Mouse (Mus musculus) lung, embryonic 14.5 days (tissue): ENCODE measurements around the gene Ubap1l. TPM values are rescaled to one million over a fixed set of nuclear protein-coding genes. Genes with fewer than 3 reads are reported as not detected.

Experiments
- ATAC-seq: fragments of 200-750 bp; cut with Nextera tagmentation; 2 replicates; pipeline ENCODE4 v1.8.0; 2017; ENCODE audit warnings: mild to moderate bottlenecking, moderate TSS enrichment, moderate library complexity; ENCODE audit not compliant: insufficient read depth
- DNase-seq: peaks from one replicate; pipeline ENCODE4 v3.0.0-alpha.2; 2015
- H3K27ac ChIP-seq: fragments of 300-500 bp; sonication (generic); 2 replicates; pipeline ENCODE4 v1.5.1; 2014; ENCODE audit warnings: low read depth, mild to moderate bottlenecking, moderate library complexity
- H3K27me3 ChIP-seq: fragments of 300-500 bp; sonication (generic); 2 replicates; pipeline ENCODE4 v1.6.1; 2014; ENCODE audit warnings: low read length, control low read depth; ENCODE audit not compliant: insufficient read depth
- H3K36me3 ChIP-seq: fragments of 300-500 bp; sonication (generic); 2 replicates; pipeline ENCODE4 v1.6.1; 2014; ENCODE audit warnings: control low read depth; ENCODE audit not compliant: insufficient read depth
- H3K4me1 ChIP-seq: fragments of 300-500 bp; sonication (generic); 2 replicates; pipeline ENCODE4 v1.6.1; 2014; ENCODE audit warnings: antibody characterized with exemption, control low read depth; ENCODE audit not compliant: insufficient read depth
- H3K4me2 ChIP-seq: fragments of 300-500 bp; sonication (generic); 2 replicates; pipeline ENCODE4 v1.6.1; 2014; ENCODE audit warnings: mild to moderate bottlenecking
- H3K4me3 ChIP-seq: fragments of 300-500 bp; sonication (generic); 2 replicates; pipeline ENCODE4 v1.5.1; 2014; ENCODE audit warnings: low read depth, low read length
- H3K9ac ChIP-seq: fragments of 300-500 bp; sonication (generic); 2 replicates; pipeline ENCODE4 v1.6.1; 2014
- H3K9me3 ChIP-seq: fragments of 300-500 bp; sonication (generic); 2 replicates; pipeline ENCODE4 v1.6.1; 2016; ENCODE audit warnings: low read depth, low read length, control low read depth
- CTCF ChIP-seq: IDR thresholded peaks from 2 replicates; pipeline ENCODE4 v1.5.1; 2016; ENCODE audit warnings: antibody characterized with exemption, low read depth
- WGBS: fragments of 180-500 bp; shearing (Covaris S2); extraction: QIAGEN DNeasy Blood & Tissue Kit; methylation state at CpG from one replicate; pipeline ENCODE4 v1.1.7; 2014; 5-methylcytosine and 5-hydroxymethylcytosine counted together
- polyA plus RNA-seq: library from polyadenylated mRNA; unstranded; fragments of >200 nt; fragmentation: Nextera tagmentation; extraction: Ambion mirVana; gene quantifications from 2 replicates; pipeline ENCODE4 v1.2.1, GENCODE M21; 2014

Ubap1l gene
- polyA plus RNA-seq = 0.24 and 0.61 TPM in 2 replicates

GRCm38 (mm10) chr9:65360641-65361448, at the start of gene Ubap1l:
Ubap1l (plus strand) TSS chr9:65361041.
- peak; percentile 17 for DNase-seq
- no peak for TF ChIP-seq CTCF
- Histone ChIP-seq H3K4me1 (no peaks in the 10 kb centered on the region), H3K9me3 (no peaks in the 10 kb centered on the region), H3K27me3 (no peaks in the 10 kb centered on the region), H3K4me3 (no peak within 1 kb of the TSS), H3K27ac (no peak within 1 kb of the TSS), H3K36me3 (peaks cover 60% of the 10 kb centered on the region), H3K9ac (no peak within 1 kb of the TSS), H3K4me2 (no peak within 1 kb of the TSS)
- no peak for ATAC-seq
- 66% methylated on average over 16 of the region's 16 CpGs for WGBS

DNA sequence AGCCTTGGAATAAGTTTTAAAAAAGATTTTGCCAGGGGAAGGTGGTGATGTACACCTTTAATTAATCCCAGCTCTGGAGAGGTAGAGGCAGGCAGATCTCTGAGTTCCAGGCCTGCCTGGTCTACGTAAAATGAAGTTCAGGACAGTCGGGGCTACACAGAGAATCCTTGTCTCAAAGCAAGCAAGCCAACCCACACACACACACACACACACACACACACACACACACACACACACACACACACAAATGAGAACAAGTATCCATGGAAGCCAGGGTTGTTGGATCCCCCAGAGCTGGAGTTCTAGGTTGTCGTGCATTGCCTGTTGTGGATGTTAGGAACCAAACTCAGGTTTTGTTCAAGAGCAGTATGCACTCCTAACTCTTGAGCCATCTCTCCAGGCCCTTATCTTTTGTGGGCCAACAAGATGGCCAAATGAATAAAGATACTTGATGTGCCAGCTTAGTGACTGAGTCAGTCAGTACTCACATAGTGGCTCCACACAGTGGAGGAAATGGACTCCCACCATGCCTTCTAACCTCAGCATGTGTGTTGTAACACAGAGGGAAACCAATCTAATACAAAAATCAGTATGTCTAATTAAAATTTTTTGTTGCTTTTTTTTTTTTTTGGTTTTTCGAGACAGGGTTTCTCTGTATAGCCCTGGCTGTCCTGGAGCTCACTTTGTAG, 48.0 kb upstream of the Ubap1l start:
- Histone ChIP-seq H3K27ac (no peak overlapping the region), H3K36me3 (peaks cover 68% of the 10 kb centered on the region), H3K9ac (no peak overlapping the region), H3K9me3 (no peaks in the 10 kb centered on the region), H3K4me2 (no peak overlapping the region), H3K4me1 (no peaks in the 10 kb centered on the region), H3K27me3 (no peaks in the 10 kb centered on the region), H3K4me3 (no peak overlapping the region)
- 95% methylated on average over 4 of the region's 4 CpGs for WGBS
- ATAC-seq (no peak), DNase-seq (no peak)
- TF ChIP-seq CTCF = no peak

- H3K9ac ChIP-seq = no peak overlapping the region
- no peaks in the 10 kb centered on the region for H3K27me3 ChIP-seq
- 90% methylated on average over 1 of the region's 1 CpGs for WGBS
- H3K4me3 ChIP-seq = no peak overlapping the region
- H3K4me1 ChIP-seq = no peaks in the 10 kb centered on the region
- DNase-seq = no peak
- TF ChIP-seq CTCF = no peak
- no peak for ATAC-seq
- peaks cover 68% of the 10 kb centered on the region for H3K36me3 ChIP-seq
- H3K4me2 ChIP-seq = no peak overlapping the region
- H3K9me3 ChIP-seq = no peaks in the 10 kb centered on the region
- H3K27ac ChIP-seq = no peak overlapping the region
Measured at GRCm38 (mm10) chr9:65313846-65314245, 47.0 kb upstream of the Ubap1l start.

- Histone ChIP-seq H3K4me2 (no peak overlapping the region), H3K4me3 (no peak overlapping the region), H3K4me1 (no peaks in the 10 kb centered on the region), H3K27me3 (no peaks in the 10 kb centered on the region), H3K9me3 (no peaks in the 10 kb centered on the region), H3K36me3 (peaks cover 67% of the 10 kb centered on the region), H3K27ac (no peak overlapping the region), H3K9ac (no peak overlapping the region)
- no peak for TF ChIP-seq CTCF
- DNase-seq = no peak
- ATAC-seq = no peak
- WGBS = 75% methylated on average over 11 of the region's 11 CpGs
Measured at GRCm38 (mm10) chr9:65322255-65322900, 38.5 kb upstream of the Ubap1l start.

DNA sequence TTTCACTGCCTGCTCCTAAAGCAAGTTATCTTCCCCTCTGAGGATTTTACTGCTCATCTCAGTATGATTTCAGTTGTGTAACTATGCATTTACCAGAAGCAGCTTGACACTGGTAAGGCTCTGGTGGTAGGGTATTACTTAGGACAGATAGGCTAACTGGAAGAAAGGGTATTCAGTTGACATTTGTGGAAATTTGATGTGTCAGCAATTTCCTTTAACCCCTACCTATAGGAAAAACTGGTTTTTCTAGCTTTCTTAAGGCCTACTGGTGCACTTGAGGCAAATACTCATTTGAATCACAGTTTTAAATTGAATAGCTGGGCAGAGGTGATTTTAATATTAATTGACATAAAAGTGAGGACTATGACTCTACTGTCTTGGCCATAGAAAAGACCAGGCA, 34.9 kb upstream of the Ubap1l start:
- Histone ChIP-seq H3K27me3 (no peaks in the 10 kb centered on the region), H3K4me2 (no peak overlapping the region), H3K9ac (no peak overlapping the region), H3K4me3 (no peak overlapping the region), H3K9me3 (no peaks in the 10 kb centered on the region), H3K36me3 (peaks cover 78% of the 10 kb centered on the region), H3K27ac (no peak overlapping the region), H3K4me1 (no peaks in the 10 kb centered on the region)
- ATAC-seq (no peak), DNase-seq (no peak)
- no peak for TF ChIP-seq CTCF

DNA sequence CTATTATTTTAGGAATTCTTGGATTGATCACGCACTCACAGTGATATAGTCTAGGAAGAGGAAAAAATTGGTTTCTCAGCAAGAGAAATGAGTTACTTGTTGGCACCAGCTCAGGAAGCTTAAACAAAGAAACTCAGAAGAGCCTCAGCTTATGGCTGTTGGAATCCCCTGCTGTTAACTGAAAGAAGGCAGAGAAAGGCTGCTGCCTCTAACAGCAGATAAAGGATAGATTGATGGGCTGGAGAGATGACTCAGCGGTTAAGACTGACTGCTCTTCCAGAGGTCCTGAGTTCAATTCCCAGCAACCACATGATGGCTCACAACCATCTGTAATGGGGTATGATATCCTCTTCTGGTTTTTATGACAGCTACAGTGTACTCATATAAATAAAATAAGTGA, 33.5 kb upstream of the Ubap1l start:
- peaks cover 73% of the 10 kb centered on the region for H3K36me3 ChIP-seq
- no peak for ATAC-seq
- H3K27me3 ChIP-seq = no peaks in the 10 kb centered on the region
- H3K4me1 ChIP-seq = no peaks in the 10 kb centered on the region
- H3K4me3 ChIP-seq = no peak overlapping the region
- no peak overlapping the region for H3K9ac ChIP-seq
- no peak for TF ChIP-seq CTCF
- no peak for DNase-seq
- no peak overlapping the region for H3K27ac ChIP-seq
- 85% methylated on average over 2 of the region's 2 CpGs for WGBS
- H3K4me2 ChIP-seq = no peak overlapping the region
- H3K9me3 ChIP-seq = no peaks in the 10 kb centered on the region

DNA sequence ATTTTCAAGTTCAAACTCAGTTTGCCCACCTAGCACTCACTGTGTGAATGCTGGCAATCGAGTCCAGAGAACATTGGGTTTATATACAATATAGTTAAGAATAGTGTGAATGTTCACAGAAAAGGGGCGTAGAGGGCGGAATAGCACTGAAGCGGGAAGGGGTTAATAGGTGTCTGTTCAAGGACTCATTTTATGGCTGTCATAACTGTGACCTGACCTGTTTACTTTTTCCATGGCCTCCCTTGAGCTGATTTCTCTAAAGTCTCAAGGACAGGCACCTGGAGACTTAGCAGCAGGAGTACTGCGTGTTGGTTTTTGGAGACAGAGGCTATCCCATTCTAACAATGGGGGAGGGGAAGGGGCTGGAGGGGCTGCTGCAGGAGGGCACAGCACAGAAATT, 26.9 kb upstream of the Ubap1l start:
- H3K4me3 ChIP-seq = no peak overlapping the region

More for the DNA sequence above, 26.9 kb upstream of the Ubap1l start:
- no peak for DNase-seq
- Histone ChIP-seq H3K4me1 (no peaks in the 10 kb centered on the region), H3K27ac (no peak overlapping the region), H3K36me3 (peaks cover 22% of the 10 kb centered on the region), H3K9ac (no peak overlapping the region), H3K9me3 (no peaks in the 10 kb centered on the region), H3K4me2 (no peak overlapping the region), H3K27me3 (no peaks in the 10 kb centered on the region)
- TF ChIP-seq CTCF = no peak
- no peak for ATAC-seq
- 72% methylated on average over 5 of the region's 5 CpGs for WGBS
